Mouse (Mus musculus) megakaryocyte, embryonic 14.5 days (primary cell): ENCODE measurements around the gene Gm21987.

Experiments used
- FLI1 ChIP-seq: IDR thresholded peaks from 2 replicates; pipeline ENCODE4 v1.6.1; 2012; ENCODE audit warnings: low read length, inconsistent platforms, mixed read lengths
- GATA1 ChIP-seq: IDR thresholded peaks from 3 replicates; pipeline ENCODE4 v1.6.1; 2012; ENCODE audit warnings: mixed read lengths, low read length, inconsistent platforms, borderline replicate concordance

DNA sequence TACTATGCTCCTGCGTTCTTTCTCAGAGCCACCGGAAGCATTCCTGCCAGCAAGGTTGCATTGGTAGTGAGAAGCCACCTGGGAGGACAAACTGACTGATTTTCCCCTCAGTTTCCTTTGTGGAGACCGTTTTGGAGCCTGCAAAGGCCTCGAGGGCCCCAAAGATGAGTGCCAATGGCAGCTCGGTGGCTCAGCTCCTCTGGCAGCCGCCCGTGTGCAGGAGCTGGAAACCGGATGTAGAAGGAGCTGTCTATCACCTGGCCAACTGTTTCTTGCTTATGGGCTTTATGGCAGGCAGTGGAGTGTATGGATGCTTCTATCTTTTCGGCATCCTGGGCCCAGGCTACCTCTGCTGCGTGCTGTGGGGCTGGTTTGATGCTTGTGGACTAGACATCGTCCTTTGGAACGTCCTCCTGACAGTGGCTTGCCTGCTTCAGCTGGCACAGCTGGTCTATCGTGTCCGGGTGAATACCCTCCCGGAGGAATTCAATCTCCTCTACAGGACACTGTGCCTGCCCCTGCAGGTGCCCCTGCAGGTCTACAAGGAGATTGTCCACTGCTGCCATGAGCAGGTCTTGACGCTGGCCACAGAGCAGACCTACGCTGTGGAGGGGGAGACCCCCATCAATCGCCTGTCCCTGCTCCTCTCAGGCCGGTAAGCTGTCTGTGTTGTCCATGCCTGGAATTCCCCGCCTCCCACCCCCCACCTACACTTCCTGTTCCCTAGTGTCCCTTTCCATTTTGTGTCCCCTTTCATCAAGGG is 15.8 kb downstream of the Gm21987 start:
- TF ChIP-seq GATA1 (no peak), FLI1 (no peak)
